Mouse (Mus musculus): ENCODE measurements at regions not wholly inside any gene's neighbourhood (a gene's known extent, or its start where the extent isn't known, plus 50 kb on each side); places are given as distances from the start of the nearest gene placed in this dataset.

- DNase-seq: no peak
Measured at GRCm38 (mm10) chr16:44674198-44674597, 49.9 kb upstream of the Nepro start.

- no peak for DNase-seq
Measured at GRCm38 (mm10) chr16:44672422-44672819, 51.7 kb upstream of the Nepro start.

GRCm38 (mm10) chr16:44671551-44672421 lies 52.3 kb upstream of the Nepro start:
- no peak for DNase-seq

- DNase-seq: no peak
Measured at GRCm38 (mm10) chr16:44668061-44668460, 56.0 kb upstream of the Nepro start.

- DNase-seq: peak; percentile 24 to 34
Measured at GRCm38 (mm10) chr16:44667118-44667517, 57.0 kb upstream of the Nepro start.

- peak; percentile 39 to 46 for DNase-seq
Measured at GRCm38 (mm10) chr16:44666431-44666997, 57.6 kb upstream of the Nepro start.

- no peak for DNase-seq
Measured at GRCm38 (mm10) chr16:44665491-44665931, 58.6 kb upstream of the Nepro start.

- no peak for DNase-seq
Measured at GRCm38 (mm10) chr16:44662966-44663600, 61.0 kb upstream of the Nepro start.

GRCm38 (mm10) chr16:44660996-44661876 lies 62.9 kb upstream of the Nepro start:
- DNase-seq: peak in 1 of 2 experiments; percentile 17

GRCm38 (mm10) chr16:44658306-44658705 lies 65.8 kb upstream of the Nepro start:
- DNase-seq: no peak

- DNase-seq: no peak
Measured at GRCm38 (mm10) chr16:44656181-44656580, 67.9 kb upstream of the Nepro start.

GRCm38 (mm10) chr16:44655306-44655705 lies 68.8 kb upstream of the Nepro start:
- DNase-seq: no peak

GRCm38 (mm10) chr16:44648547-44649223 lies 75.4 kb upstream of the Nepro start:
- DNase-seq: no peak

- DNase-seq: peak in 1 of 2 experiments; percentile 65
Measured at GRCm38 (mm10) chr16:44643992-44644391, 80.1 kb upstream of the Nepro start.

- DNase-seq: no peak
Measured at GRCm38 (mm10) chr16:44637100-44637499, 78.4 kb upstream of the Boc start.

- DNase-seq: no peak
Measured at GRCm38 (mm10) chr16:44634486-44634885, 75.8 kb upstream of the Boc start.

- peak in 1 of 2 experiments; percentile 53 for DNase-seq
Measured at GRCm38 (mm10) chr16:44633059-44633667, 74.5 kb upstream of the Boc start.

- peak; percentile 95 to 96 for DNase-seq
Measured at GRCm38 (mm10) chr16:44632330-44633058, 73.8 kb upstream of the Boc start.

GRCm38 (mm10) chr16:44631357-44632053 lies 72.8 kb upstream of the Boc start:
- peak in 1 of 2 experiments; percentile 29 for DNase-seq

- DNase-seq: no peak
Measured at GRCm38 (mm10) chr16:44630861-44631260, 72.2 kb upstream of the Boc start.

All from cerebellum, postnatal 14 days (tissue).